Mouse (Mus musculus) CH12.LX (cell line): ENCODE results near the gene Cdh26. TPM values are rescaled to one million over a fixed set of nuclear protein-coding genes. Genes with fewer than 3 reads are reported as not detected.

ENCODE experiments used
- DNase-seq: peaks from one replicate; pipeline ENCODE4 v3.0.0-alpha.2; 2013; ENCODE audit errors: extremely low read depth
- H3K27ac ChIP-seq: 2 replicates; pipeline ENCODE4 v1.5.1; 2012; ENCODE audit warnings: low read depth, mild to moderate bottlenecking, control low read depth, moderate library complexity; ENCODE audit not compliant: insufficient read depth
- H3K27me3 ChIP-seq: replicated peaks from 2 replicates; pipeline ENCODE3; 2012; ENCODE audit warnings: inconsistent platforms
- H3K36me3 ChIP-seq, 2 experiments: replicated peaks in 1 of 2; 2 replicates each; pipeline versions ENCODE3 to v1.6.1; 2012; ENCODE audit warnings: inconsistent platforms in 1 of 2, low read length in 1 of 2, mild to moderate bottlenecking in 1 of 2, mixed read lengths in 1 of 2, moderate library complexity in 1 of 2; ENCODE audit not compliant: control insufficient read depth in 1 of 2, insufficient read depth in 1 of 2
- H3K4me1 ChIP-seq, 2 experiments: 2 replicates each; pipeline ENCODE4 v1.6.1; 2012; ENCODE audit warnings: inconsistent platforms in 1 of 2, moderate library complexity in 1 of 2; ENCODE audit not compliant: insufficient read depth in 2 of 2, control insufficient read depth in 1 of 2
- H3K4me2 ChIP-seq: 2 replicates; pipeline ENCODE4 v1.6.1; 2012; ENCODE audit warnings: low read depth, mild to moderate bottlenecking, control low read depth; ENCODE audit not compliant: poor library complexity, insufficient read depth, severe bottlenecking
- H3K4me3 ChIP-seq, 3 experiments: fragments of 150-350 bp in 1 of 3; sonication (generic) in 1 of 3; replicated peaks in 1 of 3; 2 replicates each; pipeline versions ENCODE3 to v1.5.1; 2011 to 2012; ENCODE audit warnings: low read depth in 2 of 3, low read length in 2 of 3, mild to moderate bottlenecking in 2 of 3, moderate library complexity in 2 of 3, control low read depth in 1 of 3, improper control_type of control experiment in 1 of 3, inconsistent platforms in 1 of 3, mixed read lengths in 1 of 3; ENCODE audit not compliant: poor library complexity in 1 of 3
- H3K79me2 ChIP-seq: replicated peaks from 2 replicates; pipeline ENCODE4 v1.6.1; 2012; ENCODE audit warnings: mild to moderate bottlenecking, moderate library complexity; ENCODE audit not compliant: control insufficient read depth, poor library complexity, insufficient read depth, severe bottlenecking; ENCODE audit errors: extremely low read depth
- H3K9ac ChIP-seq: 2 replicates; pipeline ENCODE4 v1.6.1; 2012; ENCODE audit warnings: low read depth, mild to moderate bottlenecking, control low read depth, moderate library complexity; ENCODE audit not compliant: insufficient read depth
- H3K9me3 ChIP-seq: replicated peaks from 2 replicates; pipeline ENCODE3; 2012; ENCODE audit warnings: low read length, inconsistent platforms, mixed read lengths
- BHLHE40 ChIP-seq: IDR thresholded peaks from 2 replicates; pipeline ENCODE4 v1.6.1; 2011; ENCODE audit warnings: mild to moderate bottlenecking, low read depth, low read length, improper control_type of control experiment
- CHD1 ChIP-seq: IDR thresholded peaks from 2 replicates; pipeline ENCODE4 v1.6.1; 2012; ENCODE audit warnings: low read depth, low read length, improper control_type of control experiment, inconsistent platforms
- E2F4 ChIP-seq: IDR thresholded peaks from 2 replicates; pipeline ENCODE4 v1.6.1; 2011; ENCODE audit warnings: low read depth, low read length, improper control_type of control experiment; ENCODE audit not compliant: insufficient replicate concordance
- ELF1 ChIP-seq: IDR thresholded peaks from 2 replicates; pipeline ENCODE4 v1.6.1; 2014; ENCODE audit warnings: low read depth, mild to moderate bottlenecking, inconsistent platforms, low read length, improper control_type of control experiment
- EP300 ChIP-seq: IDR thresholded peaks from 2 replicates; pipeline ENCODE4 v1.6.1; 2011; ENCODE audit warnings: low read length, improper control_type of control experiment
- ETS1 ChIP-seq: conservative IDR thresholded peaks from 2 replicates; pipeline ENCODE4 v1.6.1; 2012; ENCODE audit warnings: low read depth, mild to moderate bottlenecking, inconsistent platforms, low read length, improper control_type of control experiment, moderate library complexity
- GABPA ChIP-seq: IDR thresholded peaks from 2 replicates; pipeline ENCODE4 v1.6.1; 2012; ENCODE audit warnings: low read depth, low read length, improper control_type of control experiment, inconsistent platforms; ENCODE audit not compliant: insufficient replicate concordance
- HCFC1 ChIP-seq: IDR thresholded peaks from 2 replicates; pipeline ENCODE4 v1.6.1; 2012; ENCODE audit warnings: low read depth, mild to moderate bottlenecking, inconsistent platforms, low read length, improper control_type of control experiment
- IRF4 ChIP-seq: IDR thresholded peaks from 2 replicates; pipeline ENCODE4 v1.6.1; 2014; ENCODE audit warnings: low read depth, mild to moderate bottlenecking, inconsistent platforms, low read length, improper control_type of control experiment
- JUN ChIP-seq: IDR thresholded peaks from 2 replicates; pipeline ENCODE4 v1.6.1; 2011; ENCODE audit warnings: low read depth, mild to moderate bottlenecking, low read length, improper control_type of control experiment, moderate library complexity; ENCODE audit not compliant: insufficient read depth
- KAT2A ChIP-seq: IDR thresholded peaks from 2 replicates; pipeline ENCODE4 v1.6.1; 2012; ENCODE audit warnings: low read length, improper control_type of control experiment, inconsistent platforms; ENCODE audit not compliant: insufficient replicate concordance
- MAFK ChIP-seq: IDR thresholded peaks from 2 replicates; pipeline ENCODE4 v1.6.1; 2011; ENCODE audit warnings: low read length, improper control_type of control experiment; ENCODE audit not compliant: insufficient replicate concordance
- MAX ChIP-seq: IDR thresholded peaks from 2 replicates; pipeline ENCODE4 v1.6.1; 2011; ENCODE audit warnings: low read length, improper control_type of control experiment
- MAZ ChIP-seq: IDR thresholded peaks from 2 replicates; pipeline ENCODE4 v1.6.1; 2012; ENCODE audit warnings: low read depth, mild to moderate bottlenecking, inconsistent platforms, low read length, improper control_type of control experiment, moderate library complexity
- NELFE ChIP-seq: IDR thresholded peaks from 2 replicates; pipeline ENCODE4 v1.6.1; 2011; ENCODE audit warnings: low read depth, low read length, improper control_type of control experiment
- NRF1 ChIP-seq: IDR thresholded peaks from 2 replicates; pipeline ENCODE4 v1.6.1; 2014; ENCODE audit warnings: low read depth, mild to moderate bottlenecking, inconsistent platforms, low read length, improper control_type of control experiment, moderate library complexity
- POLR2A ChIP-seq: IDR thresholded peaks from 2 replicates; pipeline ENCODE4 v1.6.1; 2011; ENCODE audit warnings: low read depth, mild to moderate bottlenecking, improper control_type of control experiment, low read length
- RAD21 ChIP-seq: IDR thresholded peaks from 2 replicates; pipeline ENCODE4 v1.6.1; 2011; ENCODE audit warnings: low read depth, mild to moderate bottlenecking, low read length, improper control_type of control experiment, moderate library complexity
- SIN3A ChIP-seq: IDR thresholded peaks from 2 replicates; pipeline ENCODE4 v1.6.1; 2012; ENCODE audit warnings: low read length, improper control_type of control experiment, inconsistent platforms
- SMC3 ChIP-seq: IDR thresholded peaks from 2 replicates; pipeline ENCODE4 v1.6.1; 2011; ENCODE audit warnings: low read depth, low read length, improper control_type of control experiment
- TCF12 ChIP-seq: IDR thresholded peaks from 2 replicates; pipeline ENCODE4 v1.6.1; 2014; ENCODE audit warnings: low read depth, mild to moderate bottlenecking, inconsistent platforms, low read length, improper control_type of control experiment
- USF1 ChIP-seq: IDR thresholded peaks from 2 replicates; pipeline ENCODE4 v1.6.1; 2014; ENCODE audit warnings: low read depth, mild to moderate bottlenecking, inconsistent platforms, low read length, improper control_type of control experiment
- USF2 ChIP-seq: conservative IDR thresholded peaks from 2 replicates; pipeline ENCODE4 v1.6.1; 2011; ENCODE audit warnings: low read depth, low read length, improper control_type of control experiment
- ZC3H11A ChIP-seq: IDR thresholded peaks from 2 replicates; pipeline ENCODE4 v1.6.1; 2012; ENCODE audit warnings: low read depth, mild to moderate bottlenecking, inconsistent platforms, low read length, improper control_type of control experiment
- ZKSCAN1 ChIP-seq: IDR thresholded peaks from 2 replicates; pipeline ENCODE4 v1.6.1; 2012; ENCODE audit warnings: low read depth, inconsistent platforms, low read length, improper control_type of control experiment, borderline replicate concordance
- ZMIZ1 ChIP-seq: IDR thresholded peaks from 2 replicates; pipeline ENCODE4 v1.6.1; 2012; ENCODE audit warnings: low read depth, mild to moderate bottlenecking, inconsistent platforms, low read length, improper control_type of control experiment
- ZNF384 ChIP-seq: IDR thresholded peaks from 2 replicates; pipeline ENCODE4 v1.6.1; 2012; ENCODE audit warnings: low read depth, low read length, improper control_type of control experiment, inconsistent platforms
- dilution Hi-C: fragments of 300-500 bp; cut with MboI; formaldehyde crosslinking; loops from 2 replicates; pipeline ENCODE4 v1.14.3; 2020; ENCODE audit warnings: low sequenced_read_pairs; ENCODE audit not compliant: extremely low pct_unique_long_range_greater_than_20kb, extremely low pct_ligation_motif_present
- in situ Hi-C: fragments of 300-500 bp; cut with MboI; formaldehyde crosslinking; loops from 3 replicates; pipeline ENCODE4 v1.14.3; 2019; ENCODE audit warnings: low sequenced_read_pairs, low pct_ligation_motif_present, low pct_unique_long_range_greater_than_20kb, mixed read lengths
- polyA plus RNA-seq: library from polyadenylated mRNA; unstranded; fragments of >175 nt; gene quantifications from 2 replicates; pipeline ENCODE4 v1.2.1, GENCODE M21; 2012; ENCODE audit warnings: low read depth; ENCODE audit not compliant: insufficient read length
- total RNA-seq, 2 experiments: library from RNA; depleted of rRNA; stranded (reverse); fragments of 300-350 nt in 1 of 2; fragments of >200 nt in 1 of 2; gene quantifications; 2 replicates each; pipeline ENCODE4 v1.2.3; 2012 to 2014

The Cdh26 gene
- total and polyA plus RNA-seq, 3 experiments: not detected

DNA sequence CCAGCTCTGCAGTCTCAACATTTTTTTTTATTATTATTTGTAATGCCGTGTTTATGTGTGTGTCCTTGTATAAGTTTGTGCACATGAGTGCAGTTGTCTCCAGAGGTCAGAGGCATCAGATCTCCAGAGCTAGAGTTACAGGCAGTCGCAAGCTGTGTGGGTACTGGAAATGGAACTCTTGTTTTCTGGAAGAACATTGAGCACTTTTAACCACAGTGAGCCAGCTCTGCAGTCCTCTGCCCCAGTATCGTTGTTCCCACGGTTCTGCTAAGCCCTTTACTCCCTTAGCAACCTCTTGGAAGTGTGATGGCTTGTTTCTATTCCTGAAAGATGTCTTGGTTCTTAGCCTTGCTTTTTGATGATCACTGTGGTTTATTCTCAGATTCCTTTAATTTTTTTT lies 19.1 kb downstream of the Cdh26 start:
- no peak overlapping the region for H3K4me3 ChIP-seq
- no peak overlapping the region for H3K4me2 ChIP-seq
- H3K36me3 ChIP-seq: no peaks in the 10 kb centered on the region
- no peak overlapping the region for H3K9ac ChIP-seq
- TF ChIP-seq BHLHE40 (no peak), USF1 (no peak), IRF4 (no peak), ZC3H11A (no peak), SMC3 (no peak), USF2 (no peak), GABPA (no peak), HCFC1 (no peak), ZNF384 (no peak), MAFK (no peak), MAZ (no peak), NELFE (no peak), SIN3A (no peak), NRF1 (no peak), CHD1 (no peak), ETS1 (no peak), ELF1 (no peak), ZKSCAN1 (no peak), ZMIZ1 (no peak)
- no peaks in the 10 kb centered on the region for H3K4me1 ChIP-seq
- in situ Hi-C loops: no loop called here
- H3K79me2 ChIP-seq: no peaks in the 10 kb centered on the region
- peaks cover 5% of the 10 kb centered on the region for H3K27me3 ChIP-seq
- dilution Hi-C loops: no loop called here
- no peaks in the 10 kb centered on the region for H3K9me3 ChIP-seq
- no peak for DNase-seq
- no peak overlapping the region for H3K27ac ChIP-seq

DNA sequence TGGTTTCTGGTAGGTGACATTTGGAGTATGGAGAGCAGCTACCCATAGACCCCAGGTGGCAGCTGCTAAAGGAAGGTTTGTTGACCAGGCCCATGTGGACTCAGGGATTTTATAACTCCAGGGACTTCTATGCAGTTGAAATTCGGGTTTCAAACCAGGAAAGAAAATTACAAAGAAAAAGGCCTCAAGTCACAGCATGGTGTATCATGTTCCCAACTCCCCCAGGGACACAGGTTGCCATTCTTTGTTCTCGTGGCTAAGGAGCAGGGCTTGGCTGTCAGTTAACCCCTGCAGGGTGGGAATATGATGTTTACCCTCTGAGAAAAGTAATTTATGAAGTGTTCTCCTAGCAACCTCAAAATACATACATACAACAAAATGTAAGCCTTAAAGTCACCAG lies 19.9 kb downstream of the Cdh26 start:
- no peak for TF ChIP-seq POLR2A
- no peak for TF ChIP-seq TCF12
- no peak for TF ChIP-seq KAT2A
- TF ChIP-seq ZNF384: no peak
- no peak for TF ChIP-seq MAZ
- no peak for TF ChIP-seq MAX
- no peak for TF ChIP-seq E2F4
- TF ChIP-seq SMC3: no peak
- no peak for TF ChIP-seq ZC3H11A
- no peak for TF ChIP-seq JUN
- TF ChIP-seq USF2: no peak
- TF ChIP-seq EP300: no peak
- TF ChIP-seq NELFE: no peak
- no peak for TF ChIP-seq MAFK
- TF ChIP-seq RAD21: no peak
- no peak for TF ChIP-seq IRF4
- Histone ChIP-seq H3K79me2 (no peaks in the 10 kb centered on the region), H3K4me3 (no peak overlapping the region), H3K9me3 (no peaks in the 10 kb centered on the region), H3K4me1 (no peaks in the 10 kb centered on the region), H3K27me3 (peaks cover 6% of the 10 kb centered on the region), H3K27ac (no peak overlapping the region), H3K9ac (no peak overlapping the region), H3K4me2 (no peak overlapping the region), H3K36me3 (no peaks in the 10 kb centered on the region)
- in situ Hi-C loops: no loop called here
- dilution Hi-C loops: no loop called here
- DNase-seq: no peak
